Mouse (Mus musculus) thymus, postnatal 0 days (tissue): ENCODE measurements around the gene Rad54l2. TPM values are rescaled to one million over a fixed set of nuclear protein-coding genes. Genes with fewer than 3 reads are reported as not detected.

Experiments
- DNase-seq: peaks from one replicate; pipeline ENCODE4 v3.0.0-alpha.2; 2015; ENCODE audit warnings: low spot score
- polyA plus RNA-seq: library from polyadenylated mRNA; unstranded; fragments of >200 nt; fragmentation: Nextera tagmentation; extraction: Ambion mirVana; gene quantifications from 2 replicates; pipeline ENCODE4 v1.2.1, GENCODE M21; 2015

Gene Rad54l2
- polyA plus RNA-seq, 1 experiment from 2014 or later, result 5.7 TPM

DNA sequence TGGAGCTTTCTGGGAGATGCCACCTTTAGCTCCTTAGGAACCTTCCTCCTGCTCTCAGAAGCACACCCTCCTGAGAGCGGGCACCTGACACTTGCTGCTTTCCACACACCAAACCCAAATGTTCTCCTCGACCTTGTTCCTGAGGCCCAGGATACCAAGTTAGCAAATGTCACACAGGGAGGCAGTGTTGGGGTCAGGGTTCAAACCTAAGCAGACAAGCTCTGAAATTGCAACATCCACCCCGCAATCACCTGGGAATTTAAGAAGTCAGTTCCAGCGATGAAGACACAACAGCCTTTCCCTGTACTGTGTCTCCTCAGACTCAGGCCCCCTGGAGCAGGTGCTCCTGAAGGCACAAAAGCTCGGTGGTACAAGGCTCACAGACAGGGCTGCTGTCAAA, 111.3 kb downstream of the Rad54l2 start:
- no peak for DNase-seq

DNA sequence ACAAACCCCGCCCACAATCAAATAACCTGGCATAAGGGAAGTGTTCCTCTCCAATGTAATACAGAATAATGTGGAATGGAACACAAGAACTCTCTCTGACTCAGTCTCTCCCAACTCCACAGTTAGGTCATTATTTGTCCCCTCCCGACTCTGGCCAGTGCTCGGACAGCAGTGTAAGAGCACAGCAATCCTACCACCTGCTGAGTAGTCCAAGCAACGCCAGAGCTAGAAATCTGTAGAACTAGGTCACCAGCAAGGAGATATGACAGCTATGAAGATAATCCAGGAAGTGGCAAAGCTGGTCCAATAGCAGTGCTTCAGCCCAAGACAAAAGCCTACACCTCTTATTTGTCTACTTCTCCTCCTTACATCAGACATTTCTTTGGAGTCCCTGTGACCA, 112.4 kb downstream of the Rad54l2 start:
- no peak for DNase-seq

DNA sequence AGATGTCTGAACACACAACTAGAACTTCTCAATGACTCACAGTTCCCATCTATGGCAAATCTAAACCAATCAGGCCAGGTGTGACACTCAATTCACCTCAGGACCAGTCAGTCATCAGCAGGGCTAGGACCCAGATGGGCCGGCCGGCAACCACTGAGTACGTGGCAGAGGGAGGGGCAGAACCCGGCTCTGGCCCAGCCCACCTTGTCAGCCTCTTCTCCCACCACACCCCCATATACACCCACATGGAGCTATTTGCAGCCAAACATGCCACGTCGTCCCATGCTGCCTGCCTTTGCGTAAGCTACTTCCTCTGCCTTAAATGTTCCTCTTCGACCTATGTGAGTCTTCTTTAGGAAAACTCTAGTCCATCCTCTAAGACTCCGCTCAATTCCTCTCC, 113.0 kb downstream of the Rad54l2 start:
- no peak for DNase-seq

DNA sequence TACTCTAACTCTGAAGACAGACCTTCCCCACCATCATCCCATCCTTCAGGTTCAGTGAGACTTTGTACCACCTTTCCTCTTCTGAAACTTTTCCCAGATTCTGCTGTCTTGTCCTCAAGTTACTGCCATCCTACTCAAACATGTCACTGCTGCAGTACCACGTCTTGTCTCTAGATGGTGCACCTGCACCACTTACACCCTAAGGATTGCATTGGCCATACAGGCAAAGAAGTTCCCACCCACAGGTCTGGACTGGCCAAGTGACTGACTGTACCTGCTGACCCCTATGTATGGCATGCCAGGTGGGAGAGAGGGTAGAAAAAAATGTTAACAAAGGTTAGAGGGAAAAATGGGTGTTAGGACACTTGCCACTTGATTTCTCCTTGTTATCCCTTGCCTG, 113.5 kb downstream of the Rad54l2 start:
- DNase-seq, result peak; percentile 70

DNA sequence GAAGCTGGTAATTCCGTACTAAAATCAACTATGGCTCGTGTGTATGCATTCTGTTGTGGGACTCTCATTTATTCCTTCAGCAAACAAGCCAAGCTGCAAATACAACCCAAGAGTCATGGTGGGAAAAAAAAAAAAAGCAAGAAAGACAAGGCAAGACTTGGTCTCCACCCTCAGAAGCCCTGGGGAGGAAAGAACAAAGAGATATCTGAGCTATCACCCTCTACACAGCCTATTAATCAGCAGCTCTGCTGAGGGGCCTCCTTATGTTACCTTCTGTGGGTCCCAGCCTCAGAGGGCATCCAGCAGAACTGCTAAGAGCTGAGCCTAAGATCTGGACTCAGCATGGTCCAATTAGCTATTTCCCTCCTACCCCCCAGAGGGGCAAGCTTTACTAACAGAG, 115.1 kb downstream of the Rad54l2 start:
- DNase-seq, result no peak

DNA sequence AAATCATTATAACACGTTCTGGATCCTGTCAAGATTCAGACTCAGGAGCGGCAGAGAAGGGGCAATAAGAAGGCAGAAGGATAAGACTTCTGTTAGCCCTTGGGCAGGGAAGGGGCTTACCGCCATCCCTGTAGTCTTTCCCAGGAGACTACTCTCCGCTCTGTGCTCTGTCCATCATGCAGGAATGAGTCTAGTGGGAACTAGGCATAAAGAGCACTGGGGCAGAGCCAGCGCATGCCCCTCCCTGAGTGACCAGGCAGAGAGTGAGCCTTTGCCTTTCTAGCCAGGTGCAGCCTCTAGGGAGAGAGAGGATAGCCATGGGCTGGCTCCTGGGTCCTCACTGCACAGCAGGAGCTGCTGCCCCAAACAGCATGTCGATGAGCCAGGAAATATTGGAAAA, 124.1 kb downstream of the Rad54l2 start:
- DNase-seq, result no peak

DNA sequence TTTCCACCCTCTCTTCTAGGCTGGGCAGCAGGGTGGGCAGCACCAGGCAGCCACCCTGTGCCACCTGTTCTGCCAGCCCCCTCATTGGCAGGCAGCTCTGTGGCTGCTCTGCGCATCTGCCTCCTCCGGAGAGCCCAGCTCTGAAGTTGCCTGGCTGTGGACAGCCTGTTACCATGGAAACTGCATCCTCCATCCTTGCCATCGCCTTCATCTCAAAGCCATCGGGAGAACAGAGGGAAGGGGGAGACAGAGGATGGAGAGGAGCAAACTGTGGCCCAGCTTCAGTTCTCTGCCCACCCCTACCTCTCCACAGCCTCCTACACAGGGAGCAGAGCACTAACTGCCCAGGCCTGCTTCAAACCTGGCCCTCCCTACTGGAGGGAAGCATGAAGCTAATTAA, 124.6 kb downstream of the Rad54l2 start:
- no peak for DNase-seq

DNA sequence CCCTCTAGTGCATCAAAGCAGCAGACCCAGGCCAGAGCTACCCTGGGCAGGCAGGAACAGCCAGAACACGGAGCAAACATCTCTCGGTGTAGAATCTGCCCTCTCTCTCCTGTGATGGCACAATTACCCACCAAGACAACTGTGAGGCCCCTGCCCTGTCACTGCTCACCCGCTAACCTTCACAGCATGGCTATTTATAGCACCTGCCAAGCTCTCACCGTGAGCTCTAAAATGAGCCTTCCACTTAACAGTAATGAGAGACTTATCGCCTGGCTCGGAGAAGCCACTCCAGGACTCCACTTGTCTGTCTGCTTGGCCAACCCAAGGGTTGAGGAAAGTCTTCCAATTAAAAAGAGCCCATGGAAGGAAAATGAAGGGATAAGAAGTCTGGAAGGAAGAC, 125.8 kb downstream of the Rad54l2 start:
- DNase-seq, result no peak

DNA sequence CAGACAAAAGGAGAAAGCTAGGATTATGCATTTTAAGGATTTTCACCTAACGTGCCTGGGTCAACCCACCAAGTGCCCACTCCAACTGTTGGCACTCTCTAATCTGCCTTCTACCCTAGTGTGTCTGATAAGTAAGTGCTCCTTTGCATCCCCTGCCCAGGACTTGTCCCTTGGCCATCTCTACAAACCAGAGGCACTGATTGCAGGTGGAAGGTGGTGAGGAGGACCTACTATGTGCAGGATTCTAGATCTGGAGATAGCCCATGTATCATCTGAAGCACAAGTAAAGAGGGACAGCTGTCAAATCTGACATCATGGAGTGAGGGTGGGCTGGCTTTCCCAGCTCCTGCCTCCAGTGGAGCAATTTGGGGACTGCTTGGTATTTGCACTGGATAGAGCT, 129.1 kb downstream of the Rad54l2 start:
- no peak for DNase-seq

DNA sequence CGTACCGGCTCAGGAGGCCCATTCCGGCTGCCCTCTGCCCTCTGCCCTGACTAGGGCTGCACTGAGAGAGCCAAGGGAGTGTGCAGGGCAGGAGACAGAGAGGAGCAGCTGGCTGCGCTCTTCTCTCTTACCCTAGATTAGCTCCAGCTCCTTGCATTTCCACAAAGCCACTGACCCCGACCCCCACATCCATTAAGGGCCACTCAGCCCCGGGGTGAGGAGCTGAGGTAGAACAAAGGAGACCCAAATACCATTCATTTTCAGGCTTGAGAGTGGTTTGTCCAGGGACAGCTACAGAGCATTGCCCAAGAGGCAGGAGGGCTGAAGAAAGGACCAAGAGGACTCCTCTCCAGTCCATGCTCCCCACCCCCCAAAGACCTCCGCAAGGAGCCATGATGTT, 129.6 kb downstream of the Rad54l2 start:
- no peak for DNase-seq

DNA sequence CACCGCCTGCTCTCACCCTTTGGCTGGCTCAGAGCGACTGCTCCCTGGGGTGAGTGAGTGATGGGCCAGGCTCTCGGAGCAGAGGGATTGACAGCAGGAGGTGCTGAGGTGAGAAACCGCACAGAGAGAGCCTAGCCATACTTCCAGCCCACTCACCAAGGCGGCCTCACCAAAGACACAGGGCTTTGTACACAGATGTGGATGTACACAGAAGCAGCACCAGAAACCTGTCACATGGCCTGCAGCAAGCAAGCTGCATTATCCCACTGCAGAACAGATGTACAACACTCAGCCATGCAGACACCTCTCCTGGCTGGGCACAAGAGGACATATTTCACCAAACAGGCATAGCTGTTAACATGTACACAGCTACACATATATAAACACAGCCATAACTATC, 131.4 kb downstream of the Rad54l2 start:
- DNase-seq, result no peak

DNA sequence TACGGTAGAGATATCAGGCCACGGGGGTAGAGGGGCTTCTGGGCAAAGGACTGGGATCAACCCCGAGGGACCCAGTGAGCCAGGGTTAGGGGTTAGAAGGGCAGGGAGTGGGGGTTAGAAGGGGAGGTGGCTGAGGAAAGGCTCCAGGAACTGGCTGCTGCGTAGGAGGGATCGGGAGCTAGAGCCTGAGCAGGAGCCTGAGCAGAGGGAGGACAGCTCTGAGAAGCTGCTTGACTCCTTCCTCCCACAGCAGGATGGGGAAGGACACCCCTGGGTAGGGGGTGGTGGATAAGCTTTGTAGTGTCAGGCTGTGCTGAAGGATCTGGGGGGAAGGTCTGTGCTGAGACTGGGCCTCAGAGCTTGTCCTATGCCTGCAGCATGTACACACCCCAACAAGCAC, 132.2 kb downstream of the Rad54l2 start:
- no peak for DNase-seq

DNA sequence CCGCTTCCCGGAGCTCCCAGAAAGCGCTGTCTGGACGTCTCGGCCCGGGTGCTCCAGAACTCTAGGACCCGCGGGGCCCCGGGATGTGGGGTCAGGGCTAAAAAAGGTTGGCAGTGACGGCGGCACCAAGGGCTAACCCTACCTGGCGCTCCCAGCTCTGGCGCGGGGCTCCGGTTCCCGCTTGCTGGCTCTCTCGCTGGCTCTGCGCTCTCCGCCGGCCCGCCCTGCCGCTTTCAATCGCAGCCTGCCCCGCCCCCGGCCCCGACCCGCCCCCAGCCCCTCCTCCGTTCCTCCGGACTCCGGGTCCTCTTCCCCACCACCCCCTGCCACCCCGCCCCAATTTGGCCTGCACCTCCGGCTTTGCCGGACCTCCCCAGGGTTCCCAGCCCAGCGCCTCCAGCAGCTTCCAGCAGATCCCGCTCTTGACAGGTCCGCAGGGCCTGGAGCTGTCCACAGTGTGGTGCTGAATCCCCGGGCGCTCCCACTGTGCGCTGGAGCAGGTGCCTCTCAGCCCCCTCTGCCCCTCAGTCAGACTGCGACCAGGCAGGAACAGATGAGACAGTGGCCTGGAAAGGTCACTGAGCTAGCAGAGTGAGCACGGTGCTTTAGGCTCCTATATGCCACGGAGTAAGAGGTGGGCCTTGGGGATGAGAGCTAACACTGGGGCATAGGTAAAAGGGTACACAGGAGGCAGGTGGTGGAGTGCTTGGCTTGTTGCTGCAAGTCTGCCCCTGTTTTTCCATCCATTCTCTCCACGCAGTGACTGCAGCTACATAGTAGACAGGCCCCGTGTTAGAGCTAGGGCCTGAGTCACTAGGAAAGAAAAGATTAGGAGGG, 132.9 kb downstream of the Rad54l2 start, which contains the start of gene Grm2:
Grm2 (minus strand) TSS at position 199 of the 837 bp plus-strand sequence.
- peak; percentile 47 for DNase-seq

DNA sequence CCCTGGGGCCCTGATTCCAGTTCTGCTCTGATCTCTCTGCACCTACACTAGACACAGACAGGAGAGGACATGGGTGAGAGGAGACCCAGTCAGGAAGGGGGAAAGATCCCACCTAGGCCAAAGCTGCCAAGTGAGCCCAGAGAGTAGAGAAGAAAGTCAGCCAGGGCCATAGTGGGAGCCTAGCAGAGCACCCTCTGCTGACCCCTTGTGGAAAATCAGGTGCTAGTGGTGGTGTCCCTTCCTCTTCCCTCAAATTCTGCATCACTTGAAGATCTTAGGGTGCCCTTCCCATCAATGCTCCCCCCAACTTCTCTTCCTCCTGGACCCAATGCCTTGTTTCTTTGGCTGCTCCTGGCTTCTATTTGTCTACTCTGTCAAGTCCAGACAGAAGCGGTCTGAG, 136.3 kb downstream of the Rad54l2 start:
- DNase-seq, result no peak

DNA sequence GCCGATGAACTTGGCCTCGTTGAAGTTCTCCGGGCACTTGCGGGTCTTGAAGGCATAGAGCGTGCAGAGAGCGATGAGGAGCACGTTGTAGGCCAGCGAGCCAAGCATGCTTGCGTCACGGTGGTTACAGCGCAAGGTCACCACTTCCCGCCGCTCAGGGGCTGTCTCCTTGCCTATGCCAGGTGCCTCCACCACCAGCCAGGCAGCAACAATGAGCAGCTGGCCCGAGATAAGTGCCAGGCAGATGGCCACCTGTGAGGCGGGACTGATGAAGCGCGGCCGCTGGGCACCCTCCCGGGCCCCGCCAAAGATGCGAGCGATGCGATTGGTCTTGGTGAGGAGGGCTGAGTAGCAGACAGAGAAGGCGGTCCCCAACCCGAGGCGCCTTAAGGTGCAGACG, 141.8 kb downstream of the Rad54l2 start:
- DNase-seq, result no peak

DNA sequence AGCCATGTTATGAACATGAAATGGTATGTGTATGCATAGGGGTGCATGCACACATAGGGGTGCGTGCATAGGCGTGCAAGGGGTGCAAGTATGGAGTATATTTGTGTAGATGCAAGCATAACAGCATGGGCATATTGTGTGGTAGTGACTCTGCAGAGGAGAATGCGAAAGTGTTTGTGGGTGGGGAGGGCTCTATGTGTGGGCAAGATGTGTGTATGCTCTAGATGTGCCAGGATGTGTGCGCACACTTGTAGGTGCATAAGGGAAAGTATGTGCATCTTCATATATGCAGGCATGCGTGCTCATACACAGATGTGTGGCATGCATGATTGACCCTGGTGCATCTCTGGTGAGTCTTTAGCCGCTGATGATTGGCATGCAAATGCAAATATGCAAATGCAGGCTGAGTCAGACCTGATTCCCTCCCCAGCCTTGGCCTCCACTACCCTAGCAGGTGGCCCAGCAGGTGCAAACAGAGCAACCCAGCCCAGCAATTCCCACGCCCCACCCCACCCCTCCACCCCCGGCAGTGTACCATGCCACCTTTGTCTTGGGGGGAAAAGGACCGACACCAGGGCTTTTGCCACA, 143.2 kb downstream of the Rad54l2 start:
- no peak for DNase-seq

DNA sequence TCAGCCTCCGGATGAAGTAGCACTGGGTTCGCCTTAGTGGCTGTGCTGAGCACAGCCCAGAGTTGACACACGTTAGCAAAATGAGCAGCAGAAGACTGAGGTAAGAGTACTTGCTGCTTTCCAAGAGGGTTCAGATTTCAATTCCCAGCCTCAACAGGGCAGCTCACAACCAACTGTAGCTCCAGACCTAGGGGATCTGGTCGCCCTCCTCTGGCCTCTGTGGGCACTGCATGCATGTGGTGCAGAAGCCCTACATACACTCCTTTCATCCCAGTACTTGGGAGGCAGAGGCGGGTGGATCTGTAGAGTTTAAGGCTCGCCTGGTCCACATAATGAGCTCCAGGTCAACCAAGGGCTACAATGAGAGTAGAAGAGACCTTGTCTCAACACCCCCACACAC, 145.2 kb downstream of the Rad54l2 start:
- DNase-seq, result no peak

DNA sequence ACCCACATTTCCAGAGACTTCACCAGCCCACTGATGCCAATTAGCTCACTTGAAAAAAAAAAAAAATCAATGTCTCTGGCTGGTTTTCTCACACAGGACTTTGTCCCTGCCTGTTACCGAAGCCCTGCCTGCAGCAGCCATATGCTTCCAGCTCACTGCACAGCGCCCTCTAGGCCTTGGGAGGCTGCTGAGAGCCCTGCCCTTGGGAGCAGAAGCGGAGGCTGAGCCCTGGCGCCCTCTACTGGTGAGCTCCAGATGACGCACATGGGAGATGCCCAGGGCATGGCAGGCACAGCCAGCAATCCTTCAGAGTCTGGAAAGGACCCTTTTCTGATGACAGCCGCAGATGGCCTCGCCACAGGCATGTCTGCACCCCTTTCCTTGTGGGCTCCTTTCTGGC, 145.9 kb downstream of the Rad54l2 start:
- peak; percentile 71 for DNase-seq

DNA sequence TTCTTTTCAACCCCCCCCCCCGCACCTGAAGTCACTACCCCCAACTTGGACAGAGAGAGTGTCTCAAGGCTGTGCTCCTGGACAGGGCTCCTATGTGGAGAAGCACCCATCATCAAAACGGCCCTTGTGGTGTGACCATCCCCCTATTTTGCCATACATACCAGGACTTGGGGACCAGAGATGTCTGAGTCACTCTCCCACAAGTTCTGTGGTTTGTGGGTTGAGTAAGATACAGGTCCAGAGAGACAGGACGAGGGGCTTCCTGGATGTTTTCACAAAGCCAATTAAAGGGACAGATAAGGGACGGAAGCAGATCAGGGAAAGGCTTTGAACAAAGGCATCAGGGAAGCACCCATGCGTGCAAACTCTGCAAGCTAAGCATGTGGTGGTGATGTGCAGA, 147.6 kb downstream of the Rad54l2 start:
- DNase-seq, result no peak

DNA sequence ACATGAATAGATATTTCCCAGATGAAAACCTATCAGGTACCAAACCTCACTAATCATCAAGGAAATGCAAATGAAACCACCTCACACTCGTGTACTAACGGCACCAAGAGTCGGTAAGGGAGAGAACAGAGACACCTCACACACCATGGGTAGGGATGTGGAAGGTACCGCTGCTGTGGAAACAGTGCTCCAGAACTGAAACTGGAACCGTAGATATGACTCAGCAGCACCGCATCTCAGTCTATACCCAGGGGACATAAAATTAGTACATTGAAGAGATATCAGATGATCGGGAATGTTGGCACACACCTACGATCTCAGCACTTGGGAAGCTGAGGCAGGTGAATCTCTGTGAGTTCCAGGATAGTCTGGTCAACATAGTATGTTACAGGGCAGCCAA, 150.8 kb downstream of the Rad54l2 start:
- no peak for DNase-seq
